In the genomic region with DNA sequence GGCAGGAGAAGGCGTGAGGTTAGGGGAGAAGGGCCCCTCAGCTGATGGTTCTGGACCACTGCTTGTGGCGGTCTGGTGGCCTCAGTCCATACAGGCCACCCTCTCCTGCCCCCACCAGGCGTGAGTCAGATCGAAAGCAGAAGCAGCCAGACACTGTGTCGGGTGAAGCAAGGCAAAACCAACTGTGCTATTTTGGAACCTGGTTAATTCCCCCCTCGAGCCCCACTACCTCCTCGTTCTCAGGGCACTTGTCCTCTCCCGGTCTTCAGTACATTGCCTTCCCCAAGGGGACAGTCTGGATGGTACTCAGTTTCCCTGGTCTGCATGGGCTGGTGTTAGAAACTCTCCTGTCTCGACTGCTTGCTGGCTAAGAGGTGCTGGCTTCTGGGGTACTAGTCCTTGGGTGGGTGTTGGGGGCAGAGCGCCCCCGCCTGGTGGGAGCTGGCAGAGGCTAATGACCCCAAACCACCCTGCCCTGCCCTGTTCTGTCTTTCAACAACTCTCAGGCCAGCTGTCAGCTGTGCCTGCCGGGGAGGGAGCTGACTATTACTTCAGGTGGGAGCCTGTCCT, we compare ENCODE assay signal across 10 mouse cellular contexts. TPM values are rescaled to one million over a fixed set of nuclear protein-coding genes. Genes with fewer than 3 reads are reported as not detected.
DNase-seq lines count a peak whose midpoint lies in the region; ATAC-seq and TF ChIP-seq lines count a peak whose summit lies in the region.
"Had no signal": no experiment of that assay in that cellular context is flagged by ENCODE, and none has a peak within 500 bp of the region (broad histone marks: within the 10 kb centered on the region; RNA-seq: fewer than 3 reads in every experiment).

No protein-coding gene starts in this region.

- no peak overlapping the region for H3K4me2 ChIP-seq in midbrain, postnatal 0 days (ENCODE audit: low read depth, low read length, poor library complexity, severe bottlenecking)
- H3K4me2 ChIP-seq in midbrain, embryonic 11.5 days = no peak overlapping the region
- no peak overlapping the region for H3K4me2 ChIP-seq in intestine, embryonic 16.5 days (ENCODE audit: low read depth, low read length)

- no peaks in the 10 kb centered on the region for H3K4me1 ChIP-seq in midbrain, postnatal 0 days (ENCODE audit: insufficient read depth, low read length)
- H3K4me1 ChIP-seq in midbrain, embryonic 11.5 days (ENCODE audit: control insufficient read depth, insufficient read depth, low read length) = no peaks in the 10 kb centered on the region
- H3K4me1 ChIP-seq in intestine, embryonic 16.5 days (ENCODE audit: control insufficient read depth, insufficient read depth, low read length) = peaks cover 13% of the 10 kb centered on the region

- 0 out of 2 replicates have a peak, but pooled peaks cover 2% of the 10 kb centered on the region for H3K9me3 ChIP-seq in midbrain, postnatal 0 days (ENCODE audit: low read length)
- no peaks in the 10 kb centered on the region; the same call in 1 of the 2 replicates for H3K9me3 ChIP-seq in midbrain, embryonic 11.5 days (ENCODE audit: control insufficient read depth, low read length)
- peaks cover 6% of the 10 kb centered on the region; the same call in 1 of the 2 replicates for H3K9me3 ChIP-seq in intestine, embryonic 16.5 days (ENCODE audit: control insufficient read depth, low read length)

- WGBS in midbrain, postnatal 0 days = 62% methylated on average over 12 of the region's 12 CpGs
- 62% methylated on average over 12 of the region's 12 CpGs for WGBS in midbrain, embryonic 11.5 days
- WGBS in intestine, embryonic 16.5 days = 53% methylated on average over 12 of the region's 12 CpGs

- H3K4me3 ChIP-seq in midbrain, postnatal 0 days (ENCODE audit: low read depth, low read length) = no peak overlapping the region
- H3K4me3 ChIP-seq in midbrain, embryonic 11.5 days (ENCODE audit: low read depth, low read length) = no peak overlapping the region
- peak overlapping the region; percentile 64 for H3K4me3 ChIP-seq in gastrocnemius, adult 2 months
- no peak overlapping the region for H3K4me3 ChIP-seq in intestine, embryonic 16.5 days (ENCODE audit: low read length)

- intact Hi-C loops in gastrocnemius, adult 2 months (cut with DNase I) = no loop called here

- H3K27ac ChIP-seq in midbrain, postnatal 0 days (ENCODE audit: low read depth, low read length) = no peak overlapping the region
- no peak overlapping the region for H3K27ac ChIP-seq in midbrain, embryonic 11.5 days (ENCODE audit: low read depth, low read length)
- H3K27ac ChIP-seq in gastrocnemius, adult 2 months = peak overlapping the region; percentile 90
- H3K27ac ChIP-seq in intestine, embryonic 16.5 days (ENCODE audit: low read length) = 0 out of 2 replicates have a peak overlapping the region, but pooled peaks have one; percentile 24

- ATAC-seq in midbrain, postnatal 0 days (ENCODE audit: low FRiP score) = no peak
- ATAC-seq in midbrain, embryonic 11.5 days (ENCODE audit: low FRiP score) = no peak
- ATAC-seq in intestine, embryonic 16.5 days = peak; percentile 29
- ATAC-seq in monocyte, adult 5-6 weeks (replicated peaks; ENCODE audit: insufficient number of reproducible peaks, low FRiP score, low TSS enrichment, poor library complexity, severe bottlenecking) = peak; percentile 60

- no peaks in the 10 kb centered on the region for H3K27me3 ChIP-seq in midbrain, postnatal 0 days (ENCODE audit: insufficient read depth, low read length)
- H3K27me3 ChIP-seq in midbrain, embryonic 11.5 days (ENCODE audit: control insufficient read depth, insufficient read depth, low read length) = no peaks in the 10 kb centered on the region
- no peaks in the 10 kb centered on the region for H3K27me3 ChIP-seq in intestine, embryonic 16.5 days (replicated peaks; ENCODE audit: control insufficient read depth, insufficient read depth, low read length)

- peak; percentile 17 for TF ChIP-seq CTCF in midbrain, postnatal 0 days (IDR thresholded peaks at IDR 0.05)
- TF ChIP-seq CTCF in gastrocnemius, adult 2 months (IDR thresholded peaks at IDR 0.05) = peak; percentile 61

- no peak for DNase-seq in midbrain, postnatal 0 days (ENCODE audit: low spot score)
- DNase-seq in midbrain, embryonic 11.5 days (ENCODE audit: low spot score, missing footprints) = no peak
- DNase-seq in gastrocnemius, adult 2 months = peak; percentile 87
- DNase-seq in retina, embryonic 14.5 days (ENCODE audit: low spot score) = no peak
- DNase-seq in ovary, postnatal 14 days (ENCODE audit: low spot score) = no peak
- DNase-seq in embryo, embryonic 9.5 days (ENCODE audit: extremely low spot score) = no peak

- H3K36me3 ChIP-seq in midbrain, postnatal 0 days (ENCODE audit: insufficient read depth, low read length) = no peaks in the 10 kb centered on the region
- no peaks in the 10 kb centered on the region for H3K36me3 ChIP-seq in midbrain, embryonic 11.5 days (ENCODE audit: control insufficient read depth, insufficient read depth, low read length)
- no peaks in the 10 kb centered on the region for H3K36me3 ChIP-seq in intestine, embryonic 16.5 days (ENCODE audit: control insufficient read depth, insufficient read depth, low read length)

- no peak overlapping the region for H3K9ac ChIP-seq in midbrain, postnatal 0 days (replicated peaks; ENCODE audit: low read length, poor library complexity, severe bottlenecking)
- no peak overlapping the region for H3K9ac ChIP-seq in midbrain, embryonic 11.5 days (ENCODE audit: low read length)
- H3K9ac ChIP-seq in intestine, embryonic 16.5 days (ENCODE audit: low read depth, low read length) = no peak overlapping the region

RNA-seq across cellular contexts. Expression of a gene that starts 32.0 kb away (rescaled TPM):
- 5.2 and 9.6 TPM in 2 replicates for total RNA-seq in midbrain, postnatal 0 days (2014; rRNA removed)
- polyA plus RNA-seq in midbrain, postnatal 0 days (2015; fragmentation: Nextera tagmentation; extraction: Ambion mirVana) = 4.0 and 5.4 TPM in 2 replicates
- polyA plus RNA-seq in midbrain, embryonic 11.5 days (2014; fragmentation: Nextera tagmentation; extraction: Ambion mirVana) = 1.4 and 2.1 TPM in 2 replicates
- total RNA-seq in gastrocnemius, adult 2 months (2021) = 10 to 100 TPM; 85.3 to 93.9 TPM
- polyA plus RNA-seq in intestine, embryonic 16.5 days (2015; fragmentation: Nextera tagmentation; extraction: Ambion mirVana) = 30.7 and 37.8 TPM in 2 replicates
- 61.8 to 91.9 TPM (median 65.3 TPM) in 3 replicates for total RNA-seq in monocyte, adult 5-6 weeks (2017)

RNA-seq across cellular contexts. Expression of a gene that starts 42.1 kb away (rescaled TPM):
- total RNA-seq in midbrain, postnatal 0 days (2014; rRNA removed) = 0.27 and 1.5 TPM in 2 replicates
- polyA plus RNA-seq in midbrain, postnatal 0 days (2015; fragmentation: Nextera tagmentation; extraction: Ambion mirVana) = 0.19 TPM in 1 of 2 replicates, not detected in the other
- not detected in 2 replicates for polyA plus RNA-seq in midbrain, embryonic 11.5 days (2014; fragmentation: Nextera tagmentation; extraction: Ambion mirVana)
- total RNA-seq in gastrocnemius, adult 2 months (2021) = not detected
- polyA plus RNA-seq in intestine, embryonic 16.5 days (2015; fragmentation: Nextera tagmentation; extraction: Ambion mirVana) = 0.28 and 0.68 TPM in 2 replicates
- not detected in 3 replicates for total RNA-seq in monocyte, adult 5-6 weeks (2017)
- polyA plus RNA-seq: embryonic facial prominence, embryonic 14.5 days; neural tube, embryonic 11.5 days had no signal

Comparison
In these comparisons a context has a peak if more than half of its experiments do, and no peak if none do; other contexts are left out.
1. ATAC-seq: peak in intestine, embryonic 16.5 days (single experiment) and monocyte, adult 5-6 weeks (single experiment); none in midbrain, postnatal 0 days (single experiment) and midbrain, embryonic 11.5 days (single experiment).
2. H3K27ac ChIP-seq: peak in gastrocnemius, adult 2 months (single experiment) and intestine, embryonic 16.5 days (single experiment); none in midbrain, postnatal 0 days (single experiment) and midbrain, embryonic 11.5 days (single experiment).